Mouse (Mus musculus): ENCODE measurements around the gene Armc6.

- TF ChIP-seq CTCF (IDR thresholded peaks at IDR 0.05) (no peak), EP300 (IDR thresholded peaks at IDR 0.05; ENCODE audit: insufficient read depth, low read depth, low read length) (no peak), POLR2A (IDR thresholded peaks at IDR 0.05; ENCODE audit: insufficient read depth, low read depth, low read length) (no peak)
Observed at GRCm38 (mm10) chr8:70194191-70194590, 40.1 kb downstream of the Armc6 start.
